Mouse (Mus musculus) naive thymus-derived CD4-positive, alpha-beta T cell, adult 2 months (primary cell): ENCODE data around the gene Spag17.

Source experiments
- DNase-seq: peaks from one replicate; pipeline ENCODE4 v3.0.0-alpha.2; 2011; ENCODE audit warnings: low read depth

Gene Spag17

DNA sequence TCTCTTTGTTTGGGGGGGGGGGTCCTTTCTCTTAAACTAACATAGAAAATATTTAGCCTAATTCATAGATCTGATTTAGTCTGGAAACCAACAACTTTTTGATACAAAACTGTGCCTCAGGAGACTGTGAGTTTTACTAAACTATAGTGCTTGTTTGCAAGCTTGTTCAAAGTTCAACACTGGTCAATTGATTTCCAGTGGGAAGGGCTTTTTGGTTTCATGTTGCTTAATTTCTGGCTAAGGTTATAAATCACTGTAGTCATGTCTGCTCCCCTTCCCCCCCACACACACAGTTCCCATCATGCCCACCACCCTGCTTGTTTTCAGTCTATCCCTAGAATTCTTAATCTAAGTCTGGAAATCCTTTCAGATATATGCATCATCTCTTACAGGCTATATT, 279.8 kb downstream of the Spag17 start:
- DNase-seq: no peak

DNA sequence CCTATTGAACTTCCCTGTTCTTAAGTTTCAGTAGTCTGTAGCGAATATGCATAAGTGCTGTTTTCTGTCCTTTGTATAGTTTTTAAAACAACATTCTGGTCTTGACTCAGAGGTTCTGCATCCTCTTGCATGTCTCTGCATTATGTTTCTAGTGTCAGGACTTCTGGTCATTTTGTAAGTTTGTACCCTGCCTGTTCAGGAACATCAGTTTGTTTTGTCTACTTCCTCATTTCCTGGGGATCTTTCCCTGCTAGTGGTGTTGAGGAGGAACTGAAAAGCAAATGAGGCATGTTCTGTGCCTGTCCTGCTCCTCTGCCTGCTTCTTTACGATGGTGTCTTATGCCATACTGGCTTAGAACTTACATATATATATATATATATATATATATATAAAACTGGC, 290.8 kb downstream of the Spag17 start:
- DNase-seq: no peak

DNA sequence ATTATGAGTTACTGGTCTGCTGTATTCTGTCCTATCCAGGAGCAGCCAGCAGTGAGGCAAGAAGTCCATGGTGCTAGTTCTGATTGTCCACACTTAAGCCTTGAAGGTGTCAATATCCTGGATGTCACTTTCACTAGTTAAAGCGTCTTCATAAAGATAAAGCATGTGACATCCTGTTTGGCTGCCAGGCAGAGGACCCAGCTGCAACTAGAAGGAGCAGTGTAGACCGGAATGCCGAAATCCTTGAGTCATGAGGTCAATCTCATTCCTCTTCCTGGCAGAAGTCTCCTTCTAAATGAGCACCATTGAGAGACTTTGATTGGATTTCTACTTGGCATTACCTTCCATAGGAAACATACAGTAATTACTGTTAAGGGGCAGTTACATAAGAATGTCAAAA, 295.3 kb downstream of the Spag17 start:
- no peak for DNase-seq

GRCm38 (mm10) chr3:100189444-100189843, 304.2 kb downstream of the Spag17 start:
- DNase-seq: peak; percentile 58

DNA sequence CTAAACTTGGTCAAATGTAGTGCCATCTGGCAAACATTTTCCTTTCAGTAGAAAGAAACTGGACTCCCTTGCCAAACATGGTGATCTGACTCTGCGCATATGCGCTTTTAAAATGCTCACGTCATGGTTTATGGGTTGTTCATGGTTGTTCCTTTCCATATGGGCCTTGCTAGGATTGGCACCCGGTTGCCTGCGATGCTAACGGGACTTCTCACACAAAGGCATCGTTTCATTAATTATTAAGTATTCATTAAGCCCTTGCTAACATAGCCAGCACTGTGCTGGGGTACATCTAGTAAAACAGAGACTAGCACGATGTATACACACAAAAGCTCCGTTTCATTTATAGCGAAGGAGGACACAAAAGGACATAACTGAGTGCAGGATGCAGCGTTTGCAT, 304.7 kb downstream of the Spag17 start:
- no peak for DNase-seq
